Mouse (Mus musculus): Measurements from ENCODE around the gene Shc2.

- TF ChIP-seq POLR2A (IDR thresholded peaks at IDR 0.05; ENCODE audit: insufficient read depth, low read depth, low read length), result no peak
- TF ChIP-seq CTCF (IDR thresholded peaks at IDR 0.05; ENCODE audit: insufficient read depth, low read depth, low read length), result no peak
Measured at GRCm38 (mm10) chr10:79611296-79611695, 26.4 kb downstream of the Shc2 start.
